Mouse (Mus musculus): ENCODE measurements around the gene Nkx6-1. TPM values are rescaled to one million over a fixed set of nuclear protein-coding genes. Genes with fewer than 3 reads are reported as not detected.

The Nkx6-1 gene
- polyA plus RNA-seq, 1 experiment: 0.08 TPM

GRCm38 (mm10) chr5:101658984-101659290 is 5.9 kb downstream of the Nkx6-1 start:
- peaks cover 13% of the 10 kb centered on the region for H3K27me3 ChIP-seq (replicated peaks; ENCODE audit: control insufficient read depth, insufficient read depth, low read length)
- 11% methylated on average over 23 of the region's 23 CpGs for WGBS
- H3K4me3 ChIP-seq (ENCODE audit: insufficient read depth, low read depth, low read length): no peak overlapping the region

GRCm38 (mm10) chr5:101658188-101658983 is 6.4 kb downstream of the Nkx6-1 start:
- Histone ChIP-seq H3K27ac (ENCODE audit: insufficient read depth, low read depth, low read length) (no peak overlapping the region), H3K4me3 (ENCODE audit: insufficient read depth, low read depth, low read length) (no peak overlapping the region), H3K27me3 (replicated peaks; ENCODE audit: control insufficient read depth, insufficient read depth, low read length) (peaks cover 9% of the 10 kb centered on the region), H3K4me1 (ENCODE audit: control insufficient read depth, insufficient read depth, low read length) (no peaks in the 10 kb centered on the region), H3K36me3 (ENCODE audit: control insufficient read depth, insufficient read depth, low read length) (no peaks in the 10 kb centered on the region)
- TF ChIP-seq POLR2A (IDR thresholded peaks at IDR 0.05; ENCODE audit: low read depth, low read length) (no peak), CTCF (conservative IDR thresholded peaks at IDR 0.05; ENCODE audit: insufficient read depth, insufficient read length, low read depth, low read length) (no peak)
- WGBS: 12% methylated on average over 21 of the region's 21 CpGs
- DNase-seq: no peak

More at GRCm38 (mm10) chr5:101658984-101659290, 5.9 kb downstream of the Nkx6-1 start:
- no peak for DNase-seq
- H3K27ac ChIP-seq (ENCODE audit: insufficient read depth, low read depth, low read length): no peak overlapping the region
- H3K4me1 ChIP-seq (ENCODE audit: control insufficient read depth, insufficient read depth, low read length): no peaks in the 10 kb centered on the region
- TF ChIP-seq POLR2A (IDR thresholded peaks at IDR 0.05; ENCODE audit: low read depth, low read length): no peak
- TF ChIP-seq CTCF (conservative IDR thresholded peaks at IDR 0.05; ENCODE audit: insufficient read depth, insufficient read length, low read depth, low read length): no peak
- H3K36me3 ChIP-seq (ENCODE audit: control insufficient read depth, insufficient read depth, low read length): no peaks in the 10 kb centered on the region

DNA sequence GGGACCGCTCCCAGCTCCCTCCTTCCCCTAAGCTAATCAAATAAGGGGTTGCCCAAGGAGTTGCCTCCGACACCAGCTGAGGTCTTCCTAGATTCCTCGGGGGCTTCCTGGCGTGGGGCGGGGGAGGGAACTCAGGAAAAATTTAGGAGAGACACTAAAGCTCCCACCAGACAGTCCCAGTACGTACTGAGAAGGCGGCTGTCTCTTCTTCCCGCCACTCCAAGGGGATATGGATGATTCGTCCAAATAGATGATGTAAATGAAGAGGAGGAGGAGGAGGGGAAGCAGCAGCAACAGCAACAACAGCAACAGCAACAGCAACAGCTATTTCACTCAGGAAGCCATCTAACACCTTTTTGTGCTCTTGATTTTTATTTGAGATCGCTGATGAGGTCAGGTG is 7.1 kb downstream of the Nkx6-1 start:
- H3K27ac ChIP-seq (ENCODE audit: insufficient read depth, low read depth, low read length): no peak overlapping the region
- no peak for TF ChIP-seq POLR2A (IDR thresholded peaks at IDR 0.05; ENCODE audit: low read depth, low read length)
- TF ChIP-seq CTCF (conservative IDR thresholded peaks at IDR 0.05; ENCODE audit: insufficient read depth, insufficient read length, low read depth, low read length): no peak
- H3K4me1 ChIP-seq (ENCODE audit: control insufficient read depth, insufficient read depth, low read length): no peaks in the 10 kb centered on the region
- no peak overlapping the region for H3K4me3 ChIP-seq (ENCODE audit: insufficient read depth, low read depth, low read length)
- no peaks in the 10 kb centered on the region for H3K36me3 ChIP-seq (ENCODE audit: control insufficient read depth, insufficient read depth, low read length)
- DNase-seq: no peak
- 11% methylated on average over 10 of the region's 10 CpGs for WGBS
- H3K27me3 ChIP-seq (replicated peaks; ENCODE audit: control insufficient read depth, insufficient read depth, low read length): peaks cover 6% of the 10 kb centered on the region

GRCm38 (mm10) chr5:101656107-101656506 is 8.7 kb downstream of the Nkx6-1 start:
- no peak for TF ChIP-seq POLR2A (IDR thresholded peaks at IDR 0.05; ENCODE audit: low read depth, low read length)
- no peak for TF ChIP-seq CTCF (conservative IDR thresholded peaks at IDR 0.05; ENCODE audit: insufficient read depth, insufficient read length, low read depth, low read length)
- no peak overlapping the region for H3K27ac ChIP-seq (ENCODE audit: insufficient read depth, low read depth, low read length)
- WGBS: 11% methylated on average over 3 of the region's 3 CpGs
- no peak for DNase-seq
- no peaks in the 10 kb centered on the region for H3K4me1 ChIP-seq (ENCODE audit: control insufficient read depth, insufficient read depth, low read length)
- no peaks in the 10 kb centered on the region for H3K36me3 ChIP-seq (ENCODE audit: control insufficient read depth, insufficient read depth, low read length)
- peaks cover 3% of the 10 kb centered on the region; the same call in 1 of the 2 replicates for H3K27me3 ChIP-seq (replicated peaks; ENCODE audit: control insufficient read depth, insufficient read depth, low read length)
- H3K4me3 ChIP-seq (ENCODE audit: insufficient read depth, low read depth, low read length): no peak overlapping the region

GRCm38 (mm10) chr5:101655418-101655817 is 9.4 kb downstream of the Nkx6-1 start:
- H3K4me3 ChIP-seq (ENCODE audit: insufficient read depth, low read depth, low read length): no peak overlapping the region
- no peak for DNase-seq
- no peaks in the 10 kb centered on the region for H3K4me1 ChIP-seq (ENCODE audit: control insufficient read depth, insufficient read depth, low read length)
- H3K27me3 ChIP-seq (replicated peaks; ENCODE audit: control insufficient read depth, insufficient read depth, low read length): peaks cover 3% of the 10 kb centered on the region; the same call in 1 of the 2 replicates
- H3K27ac ChIP-seq (ENCODE audit: insufficient read depth, low read depth, low read length): no peak overlapping the region
- TF ChIP-seq POLR2A (IDR thresholded peaks at IDR 0.05; ENCODE audit: low read depth, low read length) (no peak), CTCF (conservative IDR thresholded peaks at IDR 0.05; ENCODE audit: insufficient read depth, insufficient read length, low read depth, low read length) (no peak)
- 51% methylated on average over 7 of the region's 7 CpGs for WGBS
- H3K36me3 ChIP-seq (ENCODE audit: control insufficient read depth, insufficient read depth, low read length): no peaks in the 10 kb centered on the region

- DNase-seq: no peak
- H3K27me3 ChIP-seq (replicated peaks; ENCODE audit: control insufficient read depth, insufficient read depth, low read length): peaks cover 9% of the 10 kb centered on the region
- H3K4me3 ChIP-seq (ENCODE audit: insufficient read depth, low read depth, low read length): no peak overlapping the region
- no peaks in the 10 kb centered on the region for H3K4me1 ChIP-seq (ENCODE audit: control insufficient read depth, insufficient read depth, low read length)
- TF ChIP-seq POLR2A (IDR thresholded peaks at IDR 0.05; ENCODE audit: low read depth, low read length): no peak
- peak; percentile 27; the same call in 1 of the 2 replicates for TF ChIP-seq CTCF (conservative IDR thresholded peaks at IDR 0.05; ENCODE audit: insufficient read depth, insufficient read length, low read depth, low read length)
- WGBS: 5% methylated on average over 53 of the region's 53 CpGs
- no peak overlapping the region for H3K27ac ChIP-seq (ENCODE audit: insufficient read depth, low read depth, low read length)
- no peaks in the 10 kb centered on the region for H3K36me3 ChIP-seq (ENCODE audit: control insufficient read depth, insufficient read depth, low read length)
Measured at GRCm38 (mm10) chr5:101647726-101648686, 16.8 kb downstream of the Nkx6-1 start.

Measured in kidney, adult 2 months (tissue).